Mouse (Mus musculus): ENCODE results near the gene Nell1.

DNA sequence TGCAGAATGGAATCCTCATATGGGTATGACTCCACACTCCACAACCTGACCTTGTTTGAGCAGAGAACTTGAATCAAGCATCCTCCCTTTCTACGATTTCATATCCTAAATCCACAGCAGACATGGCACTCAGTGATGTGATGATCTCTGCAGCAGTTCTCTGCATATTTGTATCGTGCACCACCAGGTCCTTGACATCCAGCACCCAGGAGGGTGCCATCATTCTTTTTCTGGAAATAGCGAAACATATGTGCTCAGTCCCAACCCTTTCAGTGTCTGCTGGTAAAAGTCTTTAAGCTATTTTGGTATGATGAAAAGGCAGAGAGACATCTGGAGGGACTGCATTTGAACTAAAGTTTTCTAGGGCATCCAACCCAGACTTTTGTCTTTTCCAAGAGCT, 588.0 kb downstream of the Nell1 start:
- TF ChIP-seq CTCF (IDR thresholded peaks at IDR 0.05; ENCODE audit: low read depth, low read length) (no peak), POLR2A (IDR thresholded peaks at IDR 0.05; ENCODE audit: insufficient read depth, low read length) (no peak)
